Mouse (Mus musculus) T-helper 1 cell (primary cell): ENCODE data around the gene Adamts9.

Experiments
- in situ Hi-C: fragments of 300-600 bp; cut with MboI, MseI; formaldehyde crosslinking; loops from one replicate; pipeline ENCODE4 v1.15.1; 2025; ENCODE audit warnings: high pct_unique_total_duplicates

Adamts9 gene

DNA sequence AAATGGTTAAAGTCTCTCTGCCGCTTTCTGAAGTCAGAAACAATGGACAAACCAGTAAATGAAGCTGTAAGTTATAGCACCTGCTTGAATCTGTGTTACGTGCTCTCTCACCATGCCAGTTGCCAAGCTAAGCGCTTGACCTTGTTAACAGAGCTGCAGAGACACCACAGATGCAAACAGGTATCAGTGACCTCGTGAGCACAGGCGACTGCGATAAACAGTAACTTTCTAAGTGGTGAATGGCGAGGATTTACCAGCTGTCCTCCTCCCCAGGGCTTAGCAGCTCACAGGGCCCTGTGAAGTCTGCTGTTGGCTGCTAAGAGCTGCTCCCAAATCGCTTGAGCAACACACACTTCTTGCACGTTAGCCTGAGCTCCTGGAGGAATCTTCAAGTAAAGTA, 80.7 kb downstream of the Adamts9 start:
- in situ Hi-C loops: no loop called here

GRCm38 (mm10) chr6:92860285-92860912, 82.9 kb downstream of the Adamts9 start:
- in situ Hi-C loops: no loop called here

DNA sequence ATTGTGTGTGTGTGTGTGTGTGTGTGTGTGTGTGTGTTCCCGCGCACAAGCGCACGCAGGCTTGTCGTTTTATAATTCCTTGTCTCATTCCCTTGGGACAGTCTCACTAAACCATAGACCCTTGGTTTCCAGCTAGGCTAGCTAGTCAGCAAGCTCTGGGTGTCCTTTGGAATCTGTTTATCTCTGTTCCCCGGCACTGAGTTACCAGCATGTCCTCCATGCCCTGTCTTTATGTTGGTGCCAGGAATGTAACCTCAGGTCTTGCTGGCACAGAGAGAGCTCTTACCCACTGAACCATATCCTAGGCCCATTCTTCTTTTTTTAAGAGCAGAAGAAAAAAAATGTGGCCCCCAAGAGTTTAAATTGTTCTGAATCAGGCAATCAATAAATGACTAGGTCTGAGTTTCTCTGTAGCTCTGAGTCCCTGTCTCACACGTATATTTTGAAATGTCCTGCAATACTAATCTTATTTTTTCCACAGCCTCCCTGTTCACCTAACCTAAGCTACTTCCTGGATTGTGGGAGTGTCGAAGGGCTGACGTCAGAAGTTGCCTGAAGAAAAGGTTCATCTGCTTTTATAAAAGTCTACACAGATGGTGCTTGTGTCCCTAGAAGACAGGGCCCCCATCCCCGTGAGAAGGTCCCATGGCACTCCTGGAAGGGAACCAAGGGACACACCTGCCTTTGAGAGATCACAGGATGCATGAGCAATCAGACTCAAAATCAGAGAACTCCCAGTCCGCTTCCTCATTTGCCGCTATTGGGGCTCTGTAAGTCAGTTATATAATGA, 84.4 kb downstream of the Adamts9 start:
- in situ Hi-C loops: no loop called here

- in situ Hi-C loops: no loop called here
Measured at GRCm38 (mm10) chr6:92857761-92858160, 85.5 kb downstream of the Adamts9 start.

- in situ Hi-C loops: no loop called here
Measured at GRCm38 (mm10) chr6:92854873-92855272, 88.4 kb downstream of the Adamts9 start.

DNA sequence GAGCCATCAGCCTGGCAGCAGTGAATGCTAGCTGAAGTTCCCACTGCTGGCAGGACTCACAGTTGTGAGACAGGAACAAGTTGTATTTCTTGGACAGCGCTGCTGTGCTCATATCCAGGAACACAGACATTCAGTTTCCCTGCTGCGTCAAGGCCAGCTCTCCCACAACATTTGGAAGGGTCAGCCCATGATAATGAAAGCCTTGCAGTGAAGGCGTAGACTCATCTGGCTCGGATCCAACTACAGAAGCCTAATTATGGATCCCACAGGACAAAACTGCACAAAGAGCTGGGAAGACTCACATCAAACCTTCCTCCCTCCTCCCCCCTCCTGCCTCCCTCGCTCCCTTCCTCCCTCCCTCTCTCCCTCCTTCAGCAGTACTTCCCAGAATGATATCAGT, 93.0 kb downstream of the Adamts9 start:
- in situ Hi-C loops: no loop called here

DNA sequence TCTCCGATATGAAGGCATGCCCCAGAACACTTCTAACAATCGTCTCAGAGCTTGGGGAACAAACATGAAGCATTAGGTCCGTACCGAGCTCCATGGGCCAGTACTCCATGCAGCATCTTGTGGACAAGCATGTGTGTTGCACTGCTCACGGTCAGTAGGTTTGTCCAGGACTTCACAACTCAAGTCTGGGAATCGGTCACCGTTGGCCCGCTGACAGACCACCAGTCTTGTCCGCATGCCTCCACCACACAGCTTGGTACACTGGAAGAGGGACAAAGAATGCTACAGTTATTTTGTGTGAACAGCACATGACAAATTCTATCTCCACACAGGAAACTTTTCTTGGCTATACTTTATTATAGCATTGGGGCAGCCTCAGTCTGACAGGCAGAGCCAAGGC, 94.1 kb downstream of the Adamts9 start:
- in situ Hi-C loops: no loop called here

GRCm38 (mm10) chr6:92846614-92847013, 96.7 kb downstream of the Adamts9 start:
- in situ Hi-C loops: no loop called here

DNA sequence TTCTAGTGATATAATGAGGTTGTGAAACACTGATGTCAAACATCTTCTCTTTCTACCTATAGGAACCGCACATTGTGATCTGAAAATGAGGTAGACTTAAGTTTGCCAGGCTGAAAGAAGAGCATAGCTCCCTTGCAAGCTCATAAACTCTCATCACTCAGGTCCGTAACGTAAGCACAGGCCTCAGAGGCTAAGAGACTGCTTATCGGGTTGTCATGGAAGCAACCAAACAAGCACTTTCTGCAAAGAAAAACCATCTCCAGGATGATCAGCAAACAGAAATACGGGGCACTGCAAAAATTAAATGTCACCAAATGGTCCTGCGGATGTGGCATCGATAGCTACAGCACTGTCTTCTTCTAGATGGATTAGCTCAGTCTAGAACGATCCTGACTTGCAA, 97.4 kb downstream of the Adamts9 start:
- in situ Hi-C loops: no loop called here

GRCm38 (mm10) chr6:92843474-92843873, 99.8 kb downstream of the Adamts9 start:
- in situ Hi-C loops: no loop called here

- in situ Hi-C loops: no loop called here
Measured at GRCm38 (mm10) chr6:92842000-92842399, 101.3 kb downstream of the Adamts9 start.

DNA sequence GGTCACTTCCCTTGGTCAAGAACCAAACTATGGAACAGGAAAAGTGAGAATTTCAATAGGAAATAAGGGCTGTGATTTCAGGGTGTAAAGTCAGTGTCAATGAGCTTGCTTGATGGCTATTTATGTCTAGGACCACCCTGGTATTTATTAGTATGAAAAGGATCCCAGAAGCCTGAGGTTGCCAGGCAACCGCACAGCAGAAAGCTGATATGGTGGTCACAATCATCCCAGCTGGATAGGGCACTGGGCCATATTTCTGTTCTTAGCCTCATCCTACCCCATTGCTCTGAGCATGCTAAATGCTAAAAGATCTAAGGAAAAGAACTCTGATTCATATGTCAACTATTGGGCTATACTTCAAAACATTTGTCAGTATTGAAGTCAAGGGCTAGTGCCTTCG, 112.2 kb downstream of the Adamts9 start:
- in situ Hi-C loops: no loop called here

- in situ Hi-C loops: no loop called here
Measured at GRCm38 (mm10) chr6:92829148-92829547, 114.1 kb downstream of the Adamts9 start.

- in situ Hi-C loops: no loop called here
Measured at GRCm38 (mm10) chr6:92827360-92827759, 115.9 kb downstream of the Adamts9 start.

DNA sequence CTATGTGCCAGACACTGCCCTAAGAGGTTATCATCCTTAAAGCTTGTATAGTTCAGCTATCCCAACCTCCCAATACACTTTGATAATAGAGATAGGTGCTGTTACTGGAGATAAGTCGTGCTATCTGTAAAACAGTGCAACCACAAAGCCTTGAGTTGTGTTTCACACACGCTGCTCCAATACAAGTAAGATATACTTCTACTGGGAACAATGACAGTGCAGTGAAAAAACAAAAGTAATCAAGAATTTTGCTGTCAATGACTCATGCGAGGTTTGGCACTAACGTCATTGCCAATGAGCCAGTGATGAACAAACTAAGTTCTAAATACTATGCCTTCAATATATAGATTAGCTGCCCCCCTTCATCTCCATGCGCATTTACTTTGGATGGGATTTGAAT, 116.7 kb downstream of the Adamts9 start:
- in situ Hi-C loops: no loop called here

DNA sequence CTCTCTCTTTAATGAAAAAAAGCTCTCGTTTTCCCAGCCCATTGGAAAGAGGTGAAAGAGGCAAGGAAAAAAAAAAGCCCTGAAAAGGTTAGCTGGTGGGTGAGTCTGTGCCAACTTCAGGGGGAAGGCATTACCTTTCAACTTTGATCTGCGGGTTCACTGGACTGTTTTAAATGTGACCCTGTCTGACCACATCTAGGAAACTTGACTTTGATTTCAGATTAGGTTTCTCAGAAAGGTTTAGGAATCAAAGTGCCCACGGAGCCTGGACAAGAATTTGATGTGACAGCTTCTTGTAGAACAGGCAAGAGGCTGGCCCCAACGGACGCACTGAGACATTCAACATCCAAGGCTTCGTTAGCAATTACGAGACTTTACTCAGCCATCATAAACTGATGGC, 119.3 kb downstream of the Adamts9 start:
- in situ Hi-C loops: no loop called here

DNA sequence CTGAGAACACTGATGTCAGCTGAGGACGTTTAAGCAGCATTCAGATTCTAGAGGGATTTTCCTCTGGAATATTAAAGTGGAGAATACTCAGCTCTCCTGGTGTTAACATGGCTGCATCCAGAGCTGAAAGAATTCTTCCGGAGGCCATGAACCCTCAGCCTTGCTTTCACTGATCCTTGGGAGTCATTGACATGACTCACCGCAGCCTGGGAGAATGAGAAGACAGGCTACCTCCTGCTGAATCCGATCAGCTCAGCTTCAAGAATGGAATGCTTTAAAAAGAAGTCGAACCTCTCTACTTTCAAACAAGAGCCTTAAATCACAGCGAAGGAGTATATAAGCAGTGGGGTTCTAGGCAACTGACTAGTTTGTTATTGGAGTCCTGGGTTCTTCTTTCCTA, 121.3 kb downstream of the Adamts9 start:
- in situ Hi-C loops: no loop called here

GRCm38 (mm10) chr6:92821606-92822005, 121.7 kb downstream of the Adamts9 start:
- in situ Hi-C loops: no loop called here

GRCm38 (mm10) chr6:92817661-92818060, 125.6 kb downstream of the Adamts9 start:
- in situ Hi-C loops: no loop called here

GRCm38 (mm10) chr6:92816311-92816751, 127.0 kb downstream of the Adamts9 start, which contains the start of gene A730049H05Rik:
A730049H05Rik (plus strand) TSS chr6:92816478.
- in situ Hi-C loops: no loop called here

DNA sequence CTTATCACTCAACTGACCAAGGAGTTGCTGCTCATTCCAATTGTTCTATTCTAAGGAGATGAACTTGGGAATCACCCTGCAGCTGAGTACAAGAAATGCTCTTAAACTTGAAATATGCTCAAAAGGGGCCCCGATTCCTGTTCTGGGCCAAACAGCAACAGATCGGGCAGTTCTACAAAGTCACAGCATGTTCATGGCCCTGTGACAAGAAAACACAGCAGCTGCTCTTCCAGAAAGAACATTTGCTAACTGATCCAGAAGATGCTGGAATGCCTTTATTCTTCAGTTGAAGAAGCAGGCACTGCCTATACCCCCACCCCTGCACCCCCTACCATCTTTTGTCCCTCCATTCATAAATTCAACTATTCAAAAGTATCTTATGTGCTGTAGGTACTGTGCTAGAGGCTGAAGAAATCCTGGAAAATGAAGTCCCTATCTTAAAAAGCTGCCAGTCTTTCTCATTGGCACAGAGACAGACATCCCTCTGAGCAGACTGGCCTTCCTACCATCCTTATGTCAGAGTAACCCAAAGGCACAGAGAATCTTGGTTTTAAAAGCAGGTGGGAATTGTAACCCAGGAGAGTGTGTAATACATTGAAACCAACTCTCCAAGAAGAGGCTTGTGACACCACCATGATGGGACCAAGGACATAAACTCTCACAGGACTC, 130.5 kb downstream of the Adamts9 start:
- in situ Hi-C loops: no loop called here

DNA sequence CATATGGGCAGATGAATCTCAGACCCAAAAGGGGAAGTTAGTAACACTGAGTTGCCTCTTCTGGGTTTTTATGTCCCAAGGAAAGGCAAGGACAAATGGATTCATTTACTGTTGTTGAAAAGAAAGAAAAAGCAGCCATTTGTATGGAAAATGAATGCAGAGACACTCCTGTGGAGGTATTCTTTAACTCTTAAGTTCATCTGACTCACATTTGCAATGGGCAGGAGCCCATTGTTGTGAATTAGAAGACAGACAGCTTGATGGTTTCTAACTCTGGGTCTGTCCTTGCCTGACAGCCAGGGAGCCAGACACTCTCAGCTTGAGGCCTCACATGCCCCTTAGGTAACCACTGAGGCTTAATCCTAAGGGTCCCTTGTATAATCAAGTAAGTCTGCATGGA, 131.7 kb downstream of the Adamts9 start:
- in situ Hi-C loops: no loop called here

GRCm38 (mm10) chr6:92810628-92811027, 132.7 kb downstream of the Adamts9 start:
- in situ Hi-C loops: no loop called here
